Mouse (Mus musculus): ENCODE measurements around the gene Pde3a. TPM values are rescaled to one million over a fixed set of nuclear protein-coding genes. Genes with fewer than 3 reads are reported as not detected.

The Pde3a gene
- polyA plus RNA-seq, 1 experiment from 2014 or later = 3.7 TPM

GRCm38 (mm10) chr6:141271579-141271978, 22.5 kb downstream of the Pde3a start:
- H3K4me2 ChIP-seq (replicated peaks) = no peak overlapping the region
- no peaks in the 10 kb centered on the region for H3K36me3 ChIP-seq
- ATAC-seq (ENCODE audit: low FRiP score) = no peak
- H3K9ac ChIP-seq = no peak overlapping the region
- H3K4me3 ChIP-seq = no peak overlapping the region
- H3K4me1 ChIP-seq = no peaks in the 10 kb centered on the region
- no peaks in the 10 kb centered on the region for H3K9me3 ChIP-seq (replicated peaks)
- 91% methylated on average over 3 of the region's 3 CpGs for WGBS
- H3K27ac ChIP-seq = no peak overlapping the region
- no peaks in the 10 kb centered on the region for H3K27me3 ChIP-seq

- no peak overlapping the region for H3K9ac ChIP-seq
- H3K27ac ChIP-seq = no peak overlapping the region
- H3K4me1 ChIP-seq = no peaks in the 10 kb centered on the region
- H3K36me3 ChIP-seq = no peaks in the 10 kb centered on the region
- 90% methylated on average over 6 of the region's 6 CpGs for WGBS
- ATAC-seq (ENCODE audit: low FRiP score) = no peak
- H3K4me2 ChIP-seq (replicated peaks) = no peak overlapping the region
- H3K9me3 ChIP-seq (replicated peaks) = no peaks in the 10 kb centered on the region
- no peaks in the 10 kb centered on the region for H3K27me3 ChIP-seq
- no peak overlapping the region for H3K4me3 ChIP-seq
Measured at GRCm38 (mm10) chr6:141273685-141274084, 24.6 kb downstream of the Pde3a start.

- H3K27ac ChIP-seq = no peak overlapping the region
- no peak overlapping the region for H3K4me2 ChIP-seq (replicated peaks)
- no peak for ATAC-seq (ENCODE audit: low FRiP score)
- H3K4me1 ChIP-seq = no peaks in the 10 kb centered on the region
- no peaks in the 10 kb centered on the region for H3K36me3 ChIP-seq
- H3K9me3 ChIP-seq (replicated peaks) = no peaks in the 10 kb centered on the region
- 99% methylated on average over 2 of the region's 3 CpGs for WGBS
- H3K9ac ChIP-seq = no peak overlapping the region
- no peak overlapping the region for H3K4me3 ChIP-seq
- no peaks in the 10 kb centered on the region for H3K27me3 ChIP-seq
Measured at GRCm38 (mm10) chr6:141281685-141282084, 32.6 kb downstream of the Pde3a start.

GRCm38 (mm10) chr6:141282796-141283195, 33.7 kb downstream of the Pde3a start:
- WGBS = 85% methylated on average over 7 of the region's 7 CpGs
- Histone ChIP-seq H3K9ac (no peak overlapping the region), H3K9me3 (replicated peaks) (no peaks in the 10 kb centered on the region), H3K4me3 (no peak overlapping the region), H3K27me3 (no peaks in the 10 kb centered on the region), H3K36me3 (no peaks in the 10 kb centered on the region), H3K27ac (no peak overlapping the region), H3K4me1 (no peaks in the 10 kb centered on the region), H3K4me2 (replicated peaks) (no peak overlapping the region)
- no peak for ATAC-seq (ENCODE audit: low FRiP score)

GRCm38 (mm10) chr6:141291195-141291594, 42.1 kb downstream of the Pde3a start:
- H3K4me2 ChIP-seq (replicated peaks) = no peak overlapping the region
- H3K27ac ChIP-seq = no peak overlapping the region
- no peak overlapping the region for H3K4me3 ChIP-seq
- no peaks in the 10 kb centered on the region for H3K9me3 ChIP-seq (replicated peaks)
- H3K27me3 ChIP-seq = no peaks in the 10 kb centered on the region
- no peak overlapping the region for H3K9ac ChIP-seq
- no peak for ATAC-seq (ENCODE audit: low FRiP score)
- H3K36me3 ChIP-seq = no peaks in the 10 kb centered on the region
- 93% methylated on average over 2 of the region's 2 CpGs for WGBS
- no peaks in the 10 kb centered on the region for H3K4me1 ChIP-seq

GRCm38 (mm10) chr6:141292826-141293459, 43.9 kb downstream of the Pde3a start:
- no peak for ATAC-seq (ENCODE audit: low FRiP score)
- H3K4me3 ChIP-seq = no peak overlapping the region

GRCm38 (mm10) chr6:141293460-141293853, 44.4 kb downstream of the Pde3a start:
- Histone ChIP-seq H3K4me3 (no peak overlapping the region), H3K4me1 (no peaks in the 10 kb centered on the region), H3K4me2 (replicated peaks) (no peak overlapping the region), H3K9ac (no peak overlapping the region), H3K9me3 (replicated peaks) (no peaks in the 10 kb centered on the region), H3K27me3 (no peaks in the 10 kb centered on the region), H3K36me3 (no peaks in the 10 kb centered on the region), H3K27ac (no peak overlapping the region)
- WGBS = 58% methylated on average over 2 of the region's 2 CpGs
- ATAC-seq (ENCODE audit: low FRiP score) = no peak

More at GRCm38 (mm10) chr6:141292826-141293459, 43.9 kb downstream of the Pde3a start:
- 94% methylated on average over 10 of the region's 10 CpGs for WGBS
- H3K9ac ChIP-seq = no peak overlapping the region
- no peaks in the 10 kb centered on the region for H3K4me1 ChIP-seq
- H3K36me3 ChIP-seq = no peaks in the 10 kb centered on the region
- H3K9me3 ChIP-seq (replicated peaks) = no peaks in the 10 kb centered on the region
- no peak overlapping the region for H3K27ac ChIP-seq
- H3K4me2 ChIP-seq (replicated peaks) = no peak overlapping the region
- no peaks in the 10 kb centered on the region for H3K27me3 ChIP-seq

GRCm38 (mm10) chr6:141295264-141295663, 46.2 kb downstream of the Pde3a start:
- no peaks in the 10 kb centered on the region for H3K4me1 ChIP-seq
- WGBS = 81% methylated on average over 3 of the region's 3 CpGs
- H3K27me3 ChIP-seq = no peaks in the 10 kb centered on the region
- H3K4me2 ChIP-seq (replicated peaks) = no peak overlapping the region
- H3K27ac ChIP-seq = no peak overlapping the region
- H3K9ac ChIP-seq = no peak overlapping the region
- no peaks in the 10 kb centered on the region for H3K9me3 ChIP-seq (replicated peaks)
- no peak for ATAC-seq (ENCODE audit: low FRiP score)
- no peaks in the 10 kb centered on the region for H3K36me3 ChIP-seq
- no peak overlapping the region for H3K4me3 ChIP-seq

- Histone ChIP-seq H3K9ac (no peak overlapping the region), H3K27me3 (no peaks in the 10 kb centered on the region), H3K36me3 (no peaks in the 10 kb centered on the region), H3K4me3 (no peak overlapping the region), H3K4me2 (replicated peaks) (no peak overlapping the region), H3K9me3 (replicated peaks) (no peaks in the 10 kb centered on the region), H3K27ac (no peak overlapping the region), H3K4me1 (no peaks in the 10 kb centered on the region)
- ATAC-seq (ENCODE audit: low FRiP score) = no peak
- 93% methylated on average over 14 of the region's 14 CpGs for WGBS
Measured at GRCm38 (mm10) chr6:141301750-141302748, 53.0 kb downstream of the Pde3a start.

GRCm38 (mm10) chr6:141302842-141303241, 53.8 kb downstream of the Pde3a start:
- no peaks in the 10 kb centered on the region for H3K4me1 ChIP-seq
- no peak overlapping the region for H3K27ac ChIP-seq
- no peak for ATAC-seq (ENCODE audit: low FRiP score)
- no peak overlapping the region for H3K9ac ChIP-seq
- H3K4me2 ChIP-seq (replicated peaks) = no peak overlapping the region
- H3K4me3 ChIP-seq = no peak overlapping the region
- H3K27me3 ChIP-seq = no peaks in the 10 kb centered on the region
- no peaks in the 10 kb centered on the region for H3K36me3 ChIP-seq
- H3K9me3 ChIP-seq (replicated peaks) = no peaks in the 10 kb centered on the region
- 87% methylated on average over 4 of the region's 4 CpGs for WGBS

- Histone ChIP-seq H3K4me3 (no peak overlapping the region), H3K27ac (no peak overlapping the region), H3K36me3 (no peaks in the 10 kb centered on the region), H3K4me2 (replicated peaks) (no peak overlapping the region), H3K4me1 (no peaks in the 10 kb centered on the region), H3K9me3 (replicated peaks) (no peaks in the 10 kb centered on the region), H3K27me3 (no peaks in the 10 kb centered on the region), H3K9ac (no peak overlapping the region)
- ATAC-seq (ENCODE audit: low FRiP score) = no peak
- WGBS = 96% methylated on average over 1 of the region's 1 CpGs
Measured at GRCm38 (mm10) chr6:141307326-141307725, 58.3 kb downstream of the Pde3a start.

GRCm38 (mm10) chr6:141308451-141308850, 59.4 kb downstream of the Pde3a start:
- Histone ChIP-seq H3K4me2 (replicated peaks) (no peak overlapping the region), H3K36me3 (no peaks in the 10 kb centered on the region)
- WGBS = 79% methylated on average over 2 of the region's 2 CpGs

More at GRCm38 (mm10) chr6:141308451-141308850, 59.4 kb downstream of the Pde3a start:
- H3K27ac ChIP-seq = no peak overlapping the region
- H3K9ac ChIP-seq = no peak overlapping the region
- H3K27me3 ChIP-seq = no peaks in the 10 kb centered on the region
- H3K9me3 ChIP-seq (replicated peaks) = no peaks in the 10 kb centered on the region
- no peak overlapping the region for H3K4me3 ChIP-seq
- H3K4me1 ChIP-seq = no peaks in the 10 kb centered on the region
- no peak for ATAC-seq (ENCODE audit: low FRiP score)
